Mouse (Mus musculus): ENCODE results near the gene Sept14. TPM values are rescaled to one million over a fixed set of nuclear protein-coding genes. Genes with fewer than 3 reads are reported as not detected.
"Not testable (repeated sequence)": the region's sequence is repeated elsewhere in the genome, so short reads cannot be mapped to it uniquely, and the experiment has no call there.

The Sept14 gene
- polyA plus RNA-seq, 1 experiment from 2014 or later, result not detected

DNA sequence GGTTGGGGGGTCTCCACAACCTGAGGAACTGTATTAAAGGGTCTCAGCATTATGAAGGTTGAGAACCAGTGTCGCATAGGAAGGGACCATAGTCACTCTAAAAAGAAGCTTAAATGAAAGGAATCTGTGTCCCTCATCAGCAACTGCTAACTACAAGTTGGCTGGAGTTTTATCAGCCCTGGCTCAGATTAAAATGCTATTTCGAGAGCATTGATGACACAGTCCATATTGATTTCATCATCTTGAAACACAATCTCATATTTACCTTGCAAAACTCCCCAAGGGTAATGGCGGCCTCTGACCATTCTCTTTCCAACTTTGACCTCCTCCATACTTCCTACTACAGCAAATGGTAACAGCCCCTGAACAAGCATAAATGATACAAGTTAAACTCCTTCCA is 17.8 kb downstream of the Sept14 start:
- no peak overlapping the region for H3K9ac ChIP-seq (ENCODE audit: low read length)
- no peak overlapping the region for H3K27ac ChIP-seq (ENCODE audit: low read length)
- no peak overlapping the region for H3K4me2 ChIP-seq (ENCODE audit: low read depth, low read length)
- no peaks in the 10 kb centered on the region for H3K36me3 ChIP-seq (ENCODE audit: control insufficient read depth, insufficient read depth)
- H3K27me3 ChIP-seq (ENCODE audit: control insufficient read depth, insufficient read depth, low read length), result no peaks in the 10 kb centered on the region
- no peaks in the 10 kb centered on the region for H3K4me1 ChIP-seq (ENCODE audit: control insufficient read depth, insufficient read depth, low read length)
- no peak overlapping the region for H3K4me3 ChIP-seq (ENCODE audit: low read length)
- no peak for ATAC-seq (replicated peaks; ENCODE audit: extremely low read depth, insufficient read depth, low FRiP score)
- 67% methylated on average over 3 of the region's 3 CpGs for WGBS
- H3K9me3 ChIP-seq (replicated peaks; ENCODE audit: control insufficient read depth, low read length), result no peaks in the 10 kb centered on the region

DNA sequence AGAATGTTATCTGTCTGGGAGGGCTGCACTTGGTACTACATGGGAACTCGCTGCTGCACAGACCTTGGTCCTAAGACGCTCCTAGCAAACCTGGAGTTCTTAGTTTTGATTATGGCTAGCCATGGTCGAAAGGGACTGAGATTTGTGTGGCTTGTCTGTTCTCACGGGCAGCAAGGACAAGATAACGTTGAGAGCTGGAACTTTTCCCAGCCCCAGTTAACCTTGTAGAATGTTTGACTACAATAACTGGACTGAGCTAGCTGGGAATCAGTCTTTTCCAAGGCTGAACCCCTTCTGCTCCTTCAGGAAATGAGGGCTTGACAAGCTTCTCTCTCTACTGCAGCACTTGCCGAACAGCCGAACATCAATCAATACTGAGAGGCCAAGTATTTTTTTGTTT is 20.7 kb downstream of the Sept14 start:
- Histone ChIP-seq H3K4me1 (ENCODE audit: control insufficient read depth, insufficient read depth, low read length) (no peaks in the 10 kb centered on the region), H3K4me3 (ENCODE audit: low read length) (no peak overlapping the region), H3K27me3 (ENCODE audit: control insufficient read depth, insufficient read depth, low read length) (no peaks in the 10 kb centered on the region), H3K9me3 (replicated peaks; ENCODE audit: control insufficient read depth, low read length) (no peaks in the 10 kb centered on the region), H3K36me3 (ENCODE audit: control insufficient read depth, insufficient read depth) (no peaks in the 10 kb centered on the region), H3K9ac (ENCODE audit: low read length) (no peak overlapping the region), H3K4me2 (ENCODE audit: low read depth, low read length) (no peak overlapping the region), H3K27ac (ENCODE audit: low read length) (no peak overlapping the region)
- 61% methylated on average over 7 of the region's 7 CpGs for WGBS
- no peak for ATAC-seq (replicated peaks; ENCODE audit: extremely low read depth, insufficient read depth, low FRiP score)

DNA sequence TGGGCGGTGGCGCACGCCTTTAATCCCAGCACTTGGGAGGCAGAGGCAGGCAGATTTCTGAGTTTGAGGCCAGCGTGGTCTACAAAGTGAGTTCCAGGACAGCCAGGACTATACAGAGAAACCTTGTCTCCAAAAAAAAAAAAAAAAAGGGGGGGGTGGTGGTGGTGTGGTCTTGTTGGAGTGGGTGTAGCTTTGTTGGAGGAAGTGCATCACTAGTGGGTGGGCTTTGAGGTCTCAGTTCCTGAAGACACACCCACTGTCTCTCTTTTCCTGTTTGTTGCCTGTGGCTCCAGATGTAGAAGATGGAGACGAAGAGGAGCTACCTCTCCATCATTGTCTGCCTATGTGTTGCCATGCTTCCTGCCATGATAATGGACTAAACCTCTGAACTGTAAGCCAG is 23.2 kb downstream of the Sept14 start:
- not testable (repeated sequence) for H3K4me2 ChIP-seq (ENCODE audit: low read depth, low read length); H3K4me3 ChIP-seq (ENCODE audit: low read length); H3K36me3 ChIP-seq (ENCODE audit: control insufficient read depth, insufficient read depth); ATAC-seq (replicated peaks; ENCODE audit: extremely low read depth, insufficient read depth, low FRiP score); H3K4me1 ChIP-seq (ENCODE audit: control insufficient read depth, insufficient read depth, low read length); H3K9me3 ChIP-seq (replicated peaks; ENCODE audit: control insufficient read depth, low read length); H3K27me3 ChIP-seq (ENCODE audit: control insufficient read depth, insufficient read depth, low read length); H3K27ac ChIP-seq (ENCODE audit: low read length); H3K9ac ChIP-seq (ENCODE audit: low read length)
- 85% methylated on average over 5 of the region's 5 CpGs for WGBS

DNA sequence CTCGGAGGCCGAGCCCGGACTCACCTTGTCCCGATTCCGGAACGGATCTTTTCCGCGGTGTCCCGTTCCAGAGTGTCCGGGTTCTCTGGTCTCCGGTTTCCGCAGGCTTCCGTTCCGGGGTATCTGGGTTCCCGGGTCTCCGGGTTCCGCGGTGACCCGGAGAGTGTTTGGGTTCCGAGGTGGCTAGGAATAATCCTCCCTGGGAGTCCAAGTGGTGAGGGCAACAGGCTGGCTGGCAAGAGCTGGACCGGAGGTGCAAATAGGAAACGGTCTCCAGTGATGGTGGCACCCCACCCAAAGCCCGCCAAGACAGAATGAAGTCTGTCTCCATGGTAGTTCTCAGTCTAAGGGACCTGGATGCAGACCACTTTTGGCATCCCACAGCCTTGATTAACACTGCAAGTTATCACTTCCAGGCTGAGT is 38.3 kb downstream of the Sept14 start, which contains the start of gene Zfp11:
Zfp11 (minus strand) TSS at position 64 of the 423 bp plus-strand sequence.
- WGBS, result under 1% methylated on average over 23 of the region's 23 CpGs
- Histone ChIP-seq H3K4me3 (ENCODE audit: low read length) (peak within 1 kb of the TSS; percentile 90), H3K9me3 (replicated peaks; ENCODE audit: control insufficient read depth, low read length) (0 out of 2 replicates have a peak, but pooled peaks cover 6% of the 10 kb centered on the region), H3K4me2 (ENCODE audit: low read depth, low read length) (peak within 1 kb of the TSS; percentile 90), H3K36me3 (ENCODE audit: control insufficient read depth, insufficient read depth) (no peaks in the 10 kb centered on the region), H3K27ac (ENCODE audit: low read length) (peak within 1 kb of the TSS; percentile 70), H3K4me1 (ENCODE audit: control insufficient read depth, insufficient read depth, low read length) (peaks cover 9% of the 10 kb centered on the region), H3K27me3 (ENCODE audit: control insufficient read depth, insufficient read depth, low read length) (no peaks in the 10 kb centered on the region), H3K9ac (ENCODE audit: low read length) (peak within 1 kb of the TSS; percentile 98)
- ATAC-seq (replicated peaks; ENCODE audit: extremely low read depth, insufficient read depth, low FRiP score), result peak; percentile 78

DNA sequence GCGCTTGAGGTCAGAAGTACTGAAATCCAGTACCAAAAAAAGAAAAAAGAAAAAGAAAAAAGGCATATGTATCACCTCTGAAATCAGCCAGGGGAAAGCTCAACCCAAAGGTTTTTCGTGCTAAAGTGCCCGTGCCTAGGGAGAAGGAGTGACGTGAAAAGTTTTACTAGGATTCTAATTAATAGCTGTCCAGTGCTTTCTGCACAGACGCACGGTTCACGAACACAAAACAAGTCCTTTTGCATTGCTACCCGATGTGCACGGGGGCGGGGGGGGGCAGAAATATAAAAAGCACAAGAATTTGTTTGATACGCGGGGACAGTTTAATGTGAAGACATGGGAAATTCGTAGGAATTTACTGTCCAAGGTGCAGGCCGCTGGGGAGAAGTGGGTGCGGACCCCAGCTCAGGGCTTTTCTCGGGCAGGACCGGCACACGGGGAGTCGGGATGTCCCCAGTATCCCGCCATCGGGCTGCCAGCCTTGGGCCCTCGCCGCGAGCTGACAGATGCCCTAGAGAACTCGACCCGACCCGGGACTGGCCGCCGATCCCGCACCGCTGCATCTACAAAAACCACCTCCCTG is 38.8 kb downstream of the Sept14 start:
- Histone ChIP-seq H3K27me3 (ENCODE audit: control insufficient read depth, insufficient read depth, low read length) (no peaks in the 10 kb centered on the region), H3K27ac (ENCODE audit: low read length) (peak overlapping the region; percentile 70), H3K4me2 (ENCODE audit: low read depth, low read length) (peak overlapping the region; percentile 90), H3K4me1 (ENCODE audit: control insufficient read depth, insufficient read depth, low read length) (peaks cover 9% of the 10 kb centered on the region), H3K36me3 (ENCODE audit: control insufficient read depth, insufficient read depth) (no peaks in the 10 kb centered on the region), H3K9me3 (replicated peaks; ENCODE audit: control insufficient read depth, low read length) (0 out of 2 replicates have a peak, but pooled peaks cover 4% of the 10 kb centered on the region), H3K4me3 (ENCODE audit: low read length) (peak overlapping the region; percentile 90), H3K9ac (ENCODE audit: low read length) (peak overlapping the region; percentile 98)
- WGBS, result 1% methylated on average over 31 of the region's 31 CpGs
- ATAC-seq (replicated peaks; ENCODE audit: extremely low read depth, insufficient read depth, low FRiP score), result no peak; the same call in 1 of the 2 replicates

DNA sequence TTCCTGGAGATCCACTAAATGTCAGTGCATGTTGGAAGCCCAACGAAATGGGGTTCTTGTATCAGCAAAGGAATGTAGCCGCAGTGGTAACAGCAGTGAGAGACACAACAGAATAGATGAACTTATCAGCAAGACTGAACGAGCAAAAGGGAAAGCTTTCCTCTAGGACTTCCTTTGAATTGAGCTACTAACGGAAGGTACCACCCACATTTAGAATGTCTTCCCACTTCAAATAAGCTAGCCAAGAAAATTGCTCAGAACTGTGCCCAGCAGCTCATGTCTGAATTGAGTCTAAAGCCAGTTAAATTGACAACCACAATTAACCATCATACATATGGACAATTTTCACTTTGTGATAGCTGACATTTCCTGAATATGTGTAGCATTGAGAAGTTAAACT is 40.5 kb downstream of the Sept14 start:
- no peaks in the 10 kb centered on the region for H3K9me3 ChIP-seq (replicated peaks; ENCODE audit: control insufficient read depth, low read length)
- H3K4me2 ChIP-seq (ENCODE audit: low read depth, low read length), result no peak overlapping the region
- no peak overlapping the region for H3K27ac ChIP-seq (ENCODE audit: low read length)
- H3K36me3 ChIP-seq (ENCODE audit: control insufficient read depth, insufficient read depth), result no peaks in the 10 kb centered on the region
- H3K9ac ChIP-seq (ENCODE audit: low read length), result no peak overlapping the region
- no peak overlapping the region for H3K4me3 ChIP-seq (ENCODE audit: low read length)
- no peak for ATAC-seq (replicated peaks; ENCODE audit: extremely low read depth, insufficient read depth, low FRiP score)
- H3K4me1 ChIP-seq (ENCODE audit: control insufficient read depth, insufficient read depth, low read length), result peaks cover 9% of the 10 kb centered on the region
- H3K27me3 ChIP-seq (ENCODE audit: control insufficient read depth, insufficient read depth, low read length), result no peaks in the 10 kb centered on the region
- WGBS, result 80% methylated on average over 4 of the region's 4 CpGs

DNA sequence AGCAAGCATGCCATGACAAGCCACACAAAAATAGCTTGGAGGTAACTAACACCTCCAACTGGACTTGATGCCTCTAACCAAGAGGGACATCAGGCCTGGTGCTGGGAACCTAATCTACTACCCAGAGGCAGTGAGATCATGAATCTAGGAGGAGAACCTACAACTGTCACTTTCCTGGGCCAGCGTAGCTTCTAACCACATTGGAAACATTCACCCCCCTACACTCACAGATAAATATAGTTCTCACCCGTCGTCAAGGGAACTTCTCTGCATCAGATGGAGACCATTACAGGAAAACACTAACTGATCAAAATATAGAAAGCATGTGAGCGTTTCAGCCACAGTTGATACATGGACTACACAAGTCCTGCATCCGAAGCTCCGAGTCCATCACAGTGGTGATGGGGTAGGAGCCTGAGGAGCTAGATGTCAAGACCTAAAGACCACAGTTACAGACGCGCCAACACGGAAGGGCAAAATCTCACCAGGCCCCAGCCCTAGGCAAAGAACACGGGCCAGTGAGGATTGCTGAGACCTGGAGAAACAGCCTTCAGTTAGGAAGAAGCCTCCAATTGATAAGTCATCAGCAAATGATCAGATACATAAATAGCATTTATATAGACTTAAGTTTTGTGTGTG is 41.9 kb downstream of the Sept14 start:
- no peak overlapping the region for H3K27ac ChIP-seq (ENCODE audit: low read length)
- no peak overlapping the region for H3K4me2 ChIP-seq (ENCODE audit: low read depth, low read length)
- no peaks in the 10 kb centered on the region for H3K36me3 ChIP-seq (ENCODE audit: control insufficient read depth, insufficient read depth)
- WGBS, result 86% methylated on average over 10 of the region's 10 CpGs
- ATAC-seq (replicated peaks; ENCODE audit: extremely low read depth, insufficient read depth, low FRiP score), result no peak
- no peaks in the 10 kb centered on the region for H3K9me3 ChIP-seq (replicated peaks; ENCODE audit: control insufficient read depth, low read length)
- H3K9ac ChIP-seq (ENCODE audit: low read length), result no peak overlapping the region
- peaks cover 9% of the 10 kb centered on the region for H3K4me1 ChIP-seq (ENCODE audit: control insufficient read depth, insufficient read depth, low read length)
- no peaks in the 10 kb centered on the region for H3K27me3 ChIP-seq (ENCODE audit: control insufficient read depth, insufficient read depth, low read length)
- no peak overlapping the region for H3K4me3 ChIP-seq (ENCODE audit: low read length)

DNA sequence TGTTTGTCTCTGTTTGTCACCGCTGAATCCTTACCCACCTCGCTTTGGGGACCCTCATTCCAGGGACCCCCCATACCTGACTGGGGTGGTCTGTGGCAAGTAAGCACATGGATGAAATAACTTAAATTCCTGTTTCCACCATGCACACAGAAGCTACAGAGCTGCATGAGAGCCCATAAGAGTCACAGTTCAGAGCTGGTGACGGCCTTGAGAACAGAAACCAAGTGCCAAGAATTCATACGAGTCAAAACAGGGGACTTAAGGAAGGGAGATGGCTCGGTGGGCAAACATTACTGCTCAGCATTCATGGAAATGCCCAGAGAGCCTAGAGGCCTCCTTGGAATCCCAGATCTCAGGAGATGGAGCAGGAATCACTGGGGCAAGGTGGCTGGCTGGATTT is 44.2 kb downstream of the Sept14 start:
- H3K9ac ChIP-seq (ENCODE audit: low read length), result no peak overlapping the region
- WGBS, result 78% methylated on average over 5 of the region's 5 CpGs
- H3K9me3 ChIP-seq (replicated peaks; ENCODE audit: control insufficient read depth, low read length), result no peaks in the 10 kb centered on the region
- no peak overlapping the region for H3K4me2 ChIP-seq (ENCODE audit: low read depth, low read length)
- no peaks in the 10 kb centered on the region for H3K27me3 ChIP-seq (ENCODE audit: control insufficient read depth, insufficient read depth, low read length)
- H3K4me3 ChIP-seq (ENCODE audit: low read length), result no peak overlapping the region
- no peak overlapping the region for H3K27ac ChIP-seq (ENCODE audit: low read length)
- peaks cover 6% of the 10 kb centered on the region for H3K4me1 ChIP-seq (ENCODE audit: control insufficient read depth, insufficient read depth, low read length)
- peaks cover 9% of the 10 kb centered on the region for H3K36me3 ChIP-seq (ENCODE audit: control insufficient read depth, insufficient read depth)
- no peak for ATAC-seq (replicated peaks; ENCODE audit: extremely low read depth, insufficient read depth, low FRiP score)

DNA sequence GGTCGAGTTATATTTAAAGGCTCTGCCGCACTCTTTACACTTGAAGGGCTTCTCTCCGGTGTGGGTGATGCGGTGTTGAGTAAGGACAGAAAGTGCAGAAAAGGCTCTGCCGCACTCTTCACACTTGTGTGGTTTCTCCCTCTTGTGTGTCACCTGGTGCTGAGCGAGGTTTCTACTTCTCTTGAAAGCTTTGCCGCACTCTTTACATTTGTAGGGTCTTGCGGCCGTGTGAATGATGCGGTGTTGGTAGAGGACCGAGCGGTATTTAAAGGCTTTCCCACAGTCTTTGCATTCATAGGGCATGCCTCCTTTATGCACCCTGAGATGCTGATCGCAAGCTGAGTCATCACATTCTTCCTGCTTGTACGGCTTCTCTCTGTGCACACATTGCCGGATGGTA is 50.4 kb downstream of the Sept14 start:
- H3K4me1 ChIP-seq (ENCODE audit: control insufficient read depth, insufficient read depth, low read length), result no peaks in the 10 kb centered on the region
- peaks cover 31% of the 10 kb centered on the region for H3K36me3 ChIP-seq (ENCODE audit: control insufficient read depth, insufficient read depth)
- no peak overlapping the region for H3K4me3 ChIP-seq (ENCODE audit: low read length)
- H3K9me3 ChIP-seq (replicated peaks; ENCODE audit: control insufficient read depth, low read length), result no peaks in the 10 kb centered on the region
- no peaks in the 10 kb centered on the region for H3K27me3 ChIP-seq (ENCODE audit: control insufficient read depth, insufficient read depth, low read length)
- 89% methylated on average over 15 of the region's 15 CpGs for WGBS
- H3K4me2 ChIP-seq (ENCODE audit: low read depth, low read length), result no peak overlapping the region
- no peak for ATAC-seq (replicated peaks; ENCODE audit: extremely low read depth, insufficient read depth, low FRiP score)
- no peak overlapping the region for H3K27ac ChIP-seq (ENCODE audit: low read length)
- no peak overlapping the region for H3K9ac ChIP-seq (ENCODE audit: low read length)
